Mouse (Mus musculus): ENCODE results near the gene Mrgpre. TPM values are rescaled to one million over a fixed set of nuclear protein-coding genes. Genes with fewer than 3 reads are reported as not detected.

The Mrgpre gene
- total RNA-seq, 2 experiments from 2014 or later, result 2.6 to 3.0 TPM

- DNase-seq, result no peak
Observed at GRCm38 (mm10) chr7:143738601-143739006, 45.7 kb downstream of the Mrgpre start.

- DNase-seq, result no peak
Observed at GRCm38 (mm10) chr7:143738194-143738593, 46.1 kb downstream of the Mrgpre start.

GRCm38 (mm10) chr7:143733746-143734145 is 50.6 kb downstream of the Mrgpre start:
- no peak for DNase-seq

- DNase-seq, result peak; percentile 34
Observed at GRCm38 (mm10) chr7:143729886-143730285, 54.4 kb downstream of the Mrgpre start.

Small RNA genes lying within 50 kb of the gene (microRNA-seq; reads per million reads assigned to microRNA genes)
- not detected for gene Gm22064

Other genes with a start within 250 kb of the Mrgpre start
- 100 to 1,000 TPM; 135 to 153 TPM for gene Nap1l4, start 235.4 kb downstream of the Mrgpre start, total RNA-seq (2021)
- gene Cars, start 184.4 kb downstream of the Mrgpre start, total RNA-seq (2021), result 10 to 100 TPM; 38.7 to 56.6 TPM
- 1 to 10 TPM; 1.1 to 1.5 TPM for gene Tnfrsf26, start 155.8 kb downstream of the Mrgpre start, total RNA-seq (2021)
- 1 to 10 TPM; 5.2 to 7.0 TPM for gene Tnfrsf22, start 134.8 kb downstream of the Mrgpre start, total RNA-seq (2021)
- 1 to 10 TPM; 2.4 to 3.0 TPM for gene Tnfrsf23, start 98.6 kb downstream of the Mrgpre start, total RNA-seq (2021)
- gene Osbpl5, start 27.5 kb downstream of the Mrgpre start, total RNA-seq (2021), result 10 to 100 TPM; 30.1 to 34.0 TPM
- under 1 TPM; 0.18 to 0.58 TPM for gene Mrgprg, start 17.5 kb downstream of the Mrgpre start, total RNA-seq (2021)
- 10 to 100 TPM; 14.9 TPM for gene Nadsyn1, start 38.3 kb upstream of the Mrgpre start, total RNA-seq (2021)
- gene Dhcr7, start 38.6 kb upstream of the Mrgpre start, total RNA-seq (2021), result 100 to 1,000 TPM; 126 to 310 TPM
- gene Gm498, start 82.3 kb upstream of the Mrgpre start, total RNA-seq (2021), result not detected
- gene Shank2, start 217.4 kb upstream of the Mrgpre start, total RNA-seq (2021), result 1 to 10 TPM; 3.6 to 6.5 TPM